Mouse (Mus musculus) erythroblast, adult 5-6 weeks (primary cell): ENCODE measurements around the gene Lrmp. TPM values are rescaled to one million over a fixed set of nuclear protein-coding genes. Genes with fewer than 3 reads are reported as not detected.

ENCODE experiments used
- ATAC-seq: replicated peaks from 2 replicates; pipeline ENCODE4 v1.8.0; 2016; ENCODE audit warnings: moderate number of reproducible peaks, mild to moderate bottlenecking, moderate TSS enrichment, inconsistent platforms; ENCODE audit not compliant: poor library complexity, low FRiP score, severe bottlenecking
- total RNA-seq, 2 experiments: library from RNA; stranded (forward) in 1 of 2; stranded (reverse) in 1 of 2; fragments of 150-400 nt in 1 of 2; fragments of 200-764, 138-1000 nt in 1 of 2; gene quantifications; 2 replicates each; pipeline versions ENCODE4 v1.2.3 to v1.2.4; 2015 to 2017; ENCODE audit warnings: low replicate concordance in 2 of 2

Gene Lrmp
- total RNA-seq, 2 experiments from 2014 or later = 11.9 to 29.8 TPM

GRCm38 (mm10) chr6:145187093-145188088 is 71.9 kb downstream of the Lrmp start:
- ATAC-seq = peak; percentile 52; the same call in 1 of the 2 replicates

- ATAC-seq = no peak
These were observed 77.6 kb downstream of the Lrmp start for GRCm38 (mm10) chr6:145193038-145193437.

- ATAC-seq = no peak
These were observed 78.0 kb downstream of the Lrmp start for GRCm38 (mm10) chr6:145193446-145193845.

DNA sequence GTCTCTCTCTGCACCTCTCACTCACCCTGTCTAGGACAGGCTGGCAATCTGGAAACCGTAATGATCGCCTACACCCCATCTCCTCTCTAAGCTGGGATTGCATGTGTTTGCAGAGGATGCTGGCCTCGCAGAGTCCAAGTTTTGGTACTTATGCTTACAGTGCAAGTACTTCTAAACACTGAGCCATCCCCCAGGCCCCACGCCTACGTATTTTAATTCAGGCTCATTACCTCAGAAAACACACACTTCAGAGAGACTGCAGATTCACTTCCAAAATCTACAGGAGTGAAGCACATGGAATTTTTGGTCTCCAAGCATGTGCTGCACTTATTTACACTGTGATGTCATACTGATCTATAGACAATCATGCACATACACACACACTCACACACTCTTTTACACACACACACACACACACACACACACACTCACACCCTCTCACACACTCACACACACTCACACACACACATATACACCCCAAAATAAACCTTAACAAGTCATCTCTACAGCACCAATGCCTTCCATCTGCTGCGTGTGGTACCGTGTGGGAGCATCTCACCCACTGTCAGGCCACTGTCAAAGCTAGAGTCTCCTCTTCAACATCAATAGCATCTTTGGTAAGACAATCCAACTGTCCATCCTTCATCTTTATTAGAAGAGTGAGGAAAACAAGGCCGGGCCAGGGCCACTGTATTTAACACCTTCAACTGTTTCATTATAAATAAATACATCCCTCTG is 82.7 kb downstream of the Lrmp start:
- ATAC-seq = no peak

DNA sequence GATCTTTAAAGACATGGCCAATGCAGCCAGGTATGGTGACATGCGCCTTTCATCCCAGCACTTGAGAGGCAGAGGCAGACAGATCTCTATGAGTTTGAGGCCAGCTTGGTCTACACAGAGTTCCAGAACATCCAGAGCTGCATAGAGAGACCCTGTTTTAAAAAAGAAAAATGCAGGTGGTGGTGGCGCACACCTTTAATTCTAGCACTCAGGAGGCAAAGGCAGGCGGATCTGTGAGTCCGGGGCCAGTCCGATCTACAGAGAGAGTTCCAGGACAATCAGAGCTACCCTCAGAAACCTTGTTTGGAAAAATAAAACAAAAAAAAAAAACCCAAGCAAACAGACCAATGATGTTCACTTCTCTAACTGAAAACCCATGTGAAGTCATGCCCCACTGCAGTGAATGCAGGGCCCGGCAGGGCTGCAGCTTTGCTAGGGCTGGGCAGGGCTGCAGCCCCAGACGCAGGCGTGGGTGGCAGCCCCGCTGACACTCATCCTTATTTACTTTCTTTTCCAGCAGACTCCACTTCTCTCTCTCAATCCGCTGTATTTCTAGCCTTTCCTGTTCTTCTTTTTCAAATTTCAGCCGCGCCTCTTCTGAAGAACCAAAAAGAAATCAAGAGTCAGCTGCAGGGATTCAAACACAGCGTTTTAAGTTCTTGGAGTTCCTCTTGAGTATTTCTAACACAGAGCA is 87.1 kb downstream of the Lrmp start:
- ATAC-seq = no peak

DNA sequence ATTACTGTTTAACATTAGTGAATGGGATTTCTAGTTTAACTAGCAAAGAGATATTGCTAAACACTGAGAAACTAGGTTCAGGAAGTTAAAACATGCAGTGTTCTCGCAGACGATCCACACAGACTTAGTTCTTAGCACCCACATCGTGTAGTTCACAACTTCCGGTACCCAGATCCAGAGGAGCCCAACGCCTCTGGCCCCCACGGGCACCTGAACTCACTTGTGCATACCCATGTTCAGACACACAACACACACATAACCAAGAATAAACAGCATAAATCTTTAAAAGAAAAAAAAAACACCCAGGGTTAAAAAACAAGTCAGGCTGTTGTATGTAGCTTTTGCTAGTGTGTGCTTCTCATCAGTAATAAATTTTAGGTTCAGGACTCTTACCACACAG is 89.0 kb downstream of the Lrmp start:
- ATAC-seq = no peak

- ATAC-seq = no peak
These were observed 89.7 kb downstream of the Lrmp start for GRCm38 (mm10) chr6:145205142-145205541.

- no peak for ATAC-seq
These were observed 94.7 kb downstream of the Lrmp start for GRCm38 (mm10) chr6:145210056-145210680.

DNA sequence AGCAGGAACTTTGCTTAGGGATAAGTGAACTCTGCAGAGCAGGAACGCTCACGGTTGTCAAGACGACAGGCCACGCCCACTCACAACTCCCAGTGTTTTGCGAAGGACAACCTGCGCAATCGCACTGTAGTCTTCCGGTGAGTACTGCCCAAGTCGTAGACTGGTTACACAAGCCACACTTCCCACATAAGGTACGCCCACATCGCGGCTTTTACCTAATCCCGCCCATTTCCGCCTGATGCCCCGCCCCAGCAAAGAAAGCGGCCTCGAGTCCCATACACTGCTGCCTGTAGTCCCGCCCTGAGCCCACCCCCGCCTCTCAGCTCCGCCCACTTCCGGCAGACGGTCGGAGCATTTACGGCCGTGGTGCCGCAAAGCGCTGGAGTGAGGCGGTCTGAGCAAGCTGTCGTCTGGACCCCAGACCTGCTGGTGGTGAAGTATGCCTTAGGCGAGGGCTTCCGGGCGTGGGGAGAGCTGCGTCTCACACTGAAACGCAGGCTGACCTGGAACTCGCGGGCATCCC is 95.4 kb downstream of the Lrmp start, which contains the start of the genes Casc1 and Etfrf1:
Gene Casc1 (minus strand): TSS at position 190 of the 523 bp plus-strand sequence.
Gene Etfrf1 (plus strand): TSS at position 319 of the 523 bp plus-strand sequence.
- ATAC-seq = peak; percentile 93

DNA sequence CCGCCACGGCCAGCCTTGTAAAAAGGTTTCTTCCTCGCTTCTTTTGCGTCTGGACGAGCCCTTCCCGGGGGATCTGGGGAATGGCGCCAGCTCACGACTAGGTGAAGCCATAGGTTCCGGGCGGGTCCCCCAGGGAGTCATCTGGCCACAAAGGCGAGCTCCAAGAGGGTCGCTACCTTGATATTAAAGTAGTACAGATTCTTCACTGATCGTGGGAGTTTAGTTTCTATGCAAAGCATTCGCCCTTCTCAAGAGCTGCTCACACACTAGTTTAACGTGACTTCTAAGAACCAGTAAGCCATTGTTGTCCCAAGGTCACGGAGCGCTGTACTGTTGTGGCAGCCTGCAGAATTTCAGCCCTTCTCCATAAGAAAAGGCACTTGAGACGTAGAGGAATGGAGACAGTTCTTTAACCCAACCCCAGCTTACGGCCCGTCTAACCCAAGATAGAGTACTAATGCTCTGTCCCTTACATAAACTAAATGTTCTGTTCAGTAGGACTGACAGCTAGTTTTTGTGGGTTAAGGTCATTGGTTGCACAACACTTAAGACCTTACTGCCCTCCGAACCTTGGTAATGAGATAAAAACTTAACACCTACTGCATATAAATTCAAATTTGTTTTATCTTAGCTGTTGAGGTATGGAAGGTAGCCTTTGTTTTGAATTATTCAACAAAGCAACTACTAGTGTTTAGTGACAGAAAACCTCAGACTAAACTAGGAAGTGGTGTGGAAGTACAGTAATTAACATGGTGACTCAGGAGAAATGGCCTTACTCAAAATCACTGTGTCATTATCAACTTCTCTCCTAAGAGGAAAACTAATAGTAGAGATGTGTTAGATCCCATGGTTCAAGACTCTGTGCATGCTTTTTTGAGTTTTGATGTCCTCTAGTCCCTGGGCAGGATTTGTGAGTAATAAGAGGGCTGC is 96.2 kb downstream of the Lrmp start:
- ATAC-seq = peak; percentile 19; the same call in 1 of the 2 replicates

- ATAC-seq = no peak
These were observed 98.5 kb downstream of the Lrmp start for GRCm38 (mm10) chr6:145213916-145214315.

DNA sequence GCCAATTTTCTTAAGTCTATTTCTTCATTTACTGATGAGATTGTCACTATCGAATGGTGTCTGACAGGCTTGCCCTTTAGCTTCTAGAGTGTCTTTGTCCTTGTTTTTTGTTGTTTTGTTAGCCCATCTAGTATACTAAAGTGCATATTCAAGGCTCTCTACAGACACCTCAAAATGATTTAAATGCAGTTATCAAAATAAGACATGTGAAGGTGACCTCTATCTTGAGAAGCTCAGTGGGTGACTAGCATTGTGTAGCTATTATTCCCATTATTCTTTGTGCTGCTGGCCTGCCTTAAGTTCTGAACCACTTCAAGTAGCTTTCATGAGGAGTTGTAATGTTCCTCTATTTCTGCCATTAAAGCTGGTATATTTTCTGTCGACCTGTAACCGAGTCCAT is 100.4 kb downstream of the Lrmp start:
- ATAC-seq = no peak

DNA sequence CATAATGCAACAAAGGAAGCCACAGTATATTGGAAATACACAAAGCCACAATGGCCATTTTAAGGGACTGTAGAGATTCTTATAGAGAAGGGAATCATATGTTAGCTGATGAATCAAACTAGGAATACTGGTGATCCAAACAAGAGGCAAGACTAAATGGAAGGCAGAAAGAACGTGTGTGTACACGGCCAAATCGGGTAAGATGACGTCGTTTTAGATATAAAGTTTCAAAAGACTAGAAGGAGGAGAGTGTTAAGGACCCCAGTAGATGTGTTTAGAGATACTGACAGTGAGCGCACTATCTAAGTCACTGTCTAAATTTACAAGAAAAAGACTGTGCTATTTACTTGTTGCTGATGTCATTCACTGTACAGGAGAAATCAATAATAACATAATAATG is 108.8 kb downstream of the Lrmp start:
- ATAC-seq = no peak

Other genes starting within 250 kb of the Lrmp start
- not detected in 2 replicates for gene Bcat1, start 39.5 kb upstream of the Lrmp start, total RNA-seq (2015; ENCODE audit: low replicate concordance)
- gene Bcat1, start 39.5 kb upstream of the Lrmp start, total RNA-seq (2017; ENCODE audit: low replicate concordance) = not detected in 2 replicates
- not detected in 2 replicates for gene Casc1, start 95.4 kb downstream of the Lrmp start, total RNA-seq (2015; ENCODE audit: low replicate concordance)
- not detected in 2 replicates for gene Casc1, start 95.4 kb downstream of the Lrmp start, total RNA-seq (2017; ENCODE audit: low replicate concordance)
- 4.6 and 32.9 TPM in 2 replicates for gene Etfrf1, start 95.5 kb downstream of the Lrmp start, total RNA-seq (2015; ENCODE audit: low replicate concordance)
- gene Etfrf1, start 95.5 kb downstream of the Lrmp start, total RNA-seq (2017; ENCODE audit: low replicate concordance) = 1.4 and 3.1 TPM in 2 replicates
- 15.4 and 31.6 TPM in 2 replicates for gene Kras, start 134.6 kb downstream of the Lrmp start, total RNA-seq (2015; ENCODE audit: low replicate concordance)
- gene Kras, start 134.6 kb downstream of the Lrmp start, total RNA-seq (2017; ENCODE audit: low replicate concordance) = 12.9 and 25.9 TPM in 2 replicates